Comparison of ENCODE assay signal across 8 mouse cellular contexts in genomic region chr12:79089182-79089812, GRCm38 (mm10). TPM values are rescaled to one million over a fixed set of nuclear protein-coding genes. Genes with fewer than 3 reads are reported as not detected.
DNase-seq lines count a peak whose midpoint lies in the region; ATAC-seq and TF ChIP-seq lines count a peak whose summit lies in the region.

Gene Pigh, minus strand, starts transcription at chr12:79089651.

- H3K4me2 ChIP-seq in kidney, embryonic 15.5 days, result peak within 1 kb of the TSS; percentile 70

- peaks cover 15% of the 10 kb centered on the region; the same call in 1 of the 2 replicates for H3K36me3 ChIP-seq in kidney, embryonic 15.5 days

- TF ChIP-seq CTCF in bone marrow macrophage, adult 2 months (IDR thresholded peaks at IDR 0.05; ENCODE audit: low read depth, low read length), result no peak
- no peak for TF ChIP-seq CTCF in embryonic fibroblast, embryonic 13.5 days (IDR thresholded peaks at IDR 0.05; ENCODE audit: borderline replicate concordance, insufficient read depth, low read length)

- TF ChIP-seq POLR2A in bone marrow macrophage, adult 2 months (IDR thresholded peaks at IDR 0.05; ENCODE audit: borderline replicate concordance, low read depth, low read length), result 0 out of 2 replicates have a peak, but pooled peaks have one; percentile 10
- TF ChIP-seq POLR2A in embryonic fibroblast, embryonic 13.5 days (IDR thresholded peaks at IDR 0.05; ENCODE audit: low read depth, low read length), result peak; percentile 72

- no peaks in the 10 kb centered on the region for H3K9me3 ChIP-seq in kidney, embryonic 15.5 days (replicated peaks)

- H3K27me3 ChIP-seq in kidney, embryonic 15.5 days, result no peaks in the 10 kb centered on the region

- peaks cover 14% of the 10 kb centered on the region for H3K4me1 ChIP-seq in bone marrow macrophage, adult 2 months (ENCODE audit: control insufficient read depth, insufficient read depth, low read length)
- H3K4me1 ChIP-seq in embryonic fibroblast, embryonic 13.5 days (ENCODE audit: control insufficient read depth, insufficient read depth, low read length), result no peaks in the 10 kb centered on the region
- H3K4me1 ChIP-seq in kidney, embryonic 15.5 days, result peaks cover 9% of the 10 kb centered on the region

- peak within 1 kb of the TSS; percentile 91 for H3K4me3 ChIP-seq in bone marrow macrophage, adult 2 months (ENCODE audit: insufficient read depth, low read length)
- peak within 1 kb of the TSS; percentile 65 for H3K4me3 ChIP-seq in embryonic fibroblast, embryonic 13.5 days (ENCODE audit: insufficient read depth, low read length)
- H3K4me3 ChIP-seq in kidney, embryonic 15.5 days (replicated peaks), result peak within 1 kb of the TSS; percentile 65

- DNase-seq in A20 (ENCODE audit: low read depth, low spot score), result peak; percentile 89
- peak; percentile 76 to 80 for DNase-seq in heart, adult 9 months (ENCODE audit: low spot score in 2 of 2)
- DNase-seq in liver, result peak; percentile 90
- peak; percentile 85 to 91 for DNase-seq in spleen, postnatal 4 days (ENCODE audit: low spot score in 2 of 2)

- ATAC-seq in kidney, embryonic 15.5 days (replicated peaks; ENCODE audit: low FRiP score), result peak; percentile 98
- ATAC-seq in monocyte, adult 5-6 weeks (replicated peaks; ENCODE audit: insufficient number of reproducible peaks, low FRiP score, low TSS enrichment, poor library complexity, severe bottlenecking), result peak; percentile 93

- no peak within 1 kb of the TSS for H3K27ac ChIP-seq in bone marrow macrophage, adult 2 months (ENCODE audit: insufficient read depth, low read depth, low read length)
- no peak within 1 kb of the TSS for H3K27ac ChIP-seq in embryonic fibroblast, embryonic 13.5 days (ENCODE audit: insufficient read depth, low read length)
- peak within 1 kb of the TSS; percentile 59; the same call in 1 of the 2 replicates for H3K27ac ChIP-seq in kidney, embryonic 15.5 days

- WGBS in kidney, embryonic 15.5 days, result under 1% methylated on average over 53 of the region's 53 CpGs

- peak within 1 kb of the TSS; percentile 81 for H3K9ac ChIP-seq in kidney, embryonic 15.5 days

RNA-seq across cellular contexts. Expression of gene Pigh, which starts in this region (rescaled TPM):
- 13.3 and 15.9 TPM in 2 replicates for polyA plus RNA-seq in bone marrow macrophage, adult 2 months (2012; ENCODE audit: insufficient read depth, insufficient read length, missing spikeins)
- polyA plus RNA-seq in embryonic fibroblast, embryonic 13.5 days (2011; ENCODE audit: insufficient read length, low read depth, missing spikeins), result 11.9 and 14.1 TPM in 2 replicates
- 31.7 and 36.2 TPM in 2 replicates for polyA plus RNA-seq in kidney, embryonic 15.5 days (2015; fragmentation: Nextera tagmentation; extraction: Ambion mirVana)
- total RNA-seq in monocyte, adult 5-6 weeks (2017), result 8.3 to 19.9 TPM (median 8.3 TPM) in 3 replicates
